Mouse (Mus musculus) CH12F3 (cell line): ENCODE data around the gene Vamp8.

Source experiments
- in situ Hi-C: fragments of 300-500 bp; cut with MboI; formaldehyde crosslinking; loops from 2 replicates; pipeline ENCODE4 v1.14.3; 2020; ENCODE audit warnings: low sequenced_read_pairs

Vamp8 gene

DNA sequence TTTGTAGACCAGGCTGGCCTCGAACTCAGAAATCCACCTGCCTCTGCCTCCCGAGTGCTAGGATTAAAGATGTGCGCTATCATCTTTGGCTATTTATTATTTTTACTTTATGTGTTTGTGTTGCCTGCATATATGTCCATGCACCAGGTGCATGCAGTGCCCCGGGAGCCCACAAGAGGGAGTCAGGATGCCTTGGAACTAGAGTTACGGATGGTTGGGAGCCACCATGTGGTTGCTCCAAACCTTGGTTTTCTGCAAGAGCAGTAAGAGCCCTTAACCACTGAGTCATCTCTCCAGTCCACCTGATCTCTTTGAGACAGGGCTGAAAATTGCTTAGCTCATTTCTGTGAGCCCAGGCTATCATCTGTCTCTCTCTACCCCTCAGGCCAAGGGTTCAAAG, 16.6 kb upstream of the Vamp8 start:
- in situ Hi-C loops = no loop called here

- in situ Hi-C loops = no loop called here
These were observed 14.9 kb upstream of the Vamp8 start for GRCm38 (mm10) chr6:72405356-72405755.

DNA sequence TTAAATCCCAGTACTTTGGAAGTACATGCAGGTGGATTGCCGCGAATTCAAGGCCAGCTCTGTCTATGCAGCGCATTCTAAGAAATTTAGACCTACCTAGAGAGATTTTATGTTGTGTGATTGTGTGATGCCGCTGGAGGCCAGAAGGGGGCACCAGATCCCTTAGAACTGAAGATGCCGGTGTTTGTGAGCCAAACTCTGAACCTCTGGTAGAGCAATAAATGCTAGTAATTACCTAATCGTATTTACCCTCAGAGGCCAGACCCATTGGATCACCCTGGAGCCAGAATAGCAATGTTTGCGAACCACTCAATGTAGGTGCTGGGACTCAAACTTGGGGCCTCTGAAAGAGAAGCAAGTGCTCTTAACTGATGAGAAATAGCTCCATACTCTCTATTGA, 11.4 kb upstream of the Vamp8 start:
- in situ Hi-C loops = no loop called here

GRCm38 (mm10) chr6:72399967-72400366, 9.5 kb upstream of the Vamp8 start:
- in situ Hi-C loops = no loop called here

GRCm38 (mm10) chr6:72396837-72397251, 6.3 kb upstream of the Vamp8 start:
- in situ Hi-C loops = no loop called here

DNA sequence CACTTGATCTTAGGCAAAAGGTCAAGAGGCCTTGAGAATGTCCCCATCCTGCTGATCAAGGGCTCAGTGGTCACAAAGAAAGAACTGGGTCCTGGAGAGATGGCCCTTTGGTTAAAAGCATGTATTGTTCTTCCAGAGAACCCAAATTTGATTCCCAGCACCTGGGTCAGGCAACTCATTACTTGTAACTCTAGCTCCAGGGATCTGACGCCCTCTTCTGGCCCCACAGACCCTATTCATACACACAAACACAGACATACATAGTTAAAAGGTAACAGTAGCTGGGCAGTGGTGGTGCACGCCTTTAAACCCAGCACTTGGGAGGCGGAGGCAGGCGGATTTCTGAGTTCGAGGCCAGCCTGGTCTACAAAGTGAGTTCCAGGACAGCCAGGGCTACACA, 1.8 kb upstream of the Vamp8 start:
- in situ Hi-C loops = no loop called here

DNA sequence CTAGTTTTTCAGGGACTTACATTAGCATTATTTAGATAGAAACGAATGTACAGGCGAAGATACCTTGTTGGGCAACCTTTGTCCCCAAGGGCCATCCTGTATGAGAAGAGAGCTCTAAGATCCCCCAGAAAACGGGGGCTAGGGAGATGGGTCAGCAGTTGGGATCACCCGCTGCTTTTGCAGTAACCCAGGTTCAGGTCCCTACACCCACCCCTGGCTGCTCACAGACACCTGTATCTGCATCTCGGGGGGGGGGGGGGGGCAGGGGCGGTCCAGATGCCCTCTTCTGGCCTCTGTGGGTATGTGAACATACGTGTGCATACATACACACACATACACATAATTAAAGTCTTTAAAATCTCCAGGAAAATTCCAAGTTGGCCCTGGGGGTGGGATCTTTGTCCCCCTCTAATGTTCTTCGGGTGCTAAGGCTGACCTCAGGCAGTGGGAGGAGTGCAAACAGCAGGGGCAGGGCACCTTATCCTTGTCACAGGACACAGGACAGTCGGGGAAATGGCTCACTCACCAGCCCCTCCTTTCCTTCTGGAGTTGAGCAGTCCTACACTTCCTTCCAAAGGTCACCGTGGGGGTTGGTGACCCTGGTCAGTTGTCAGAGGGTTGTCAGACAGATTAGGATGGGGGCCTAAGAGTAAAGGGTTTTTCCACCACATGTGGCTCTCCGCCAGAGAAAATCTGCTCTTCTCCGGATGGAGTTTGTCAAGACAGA, 455 bp upstream of the Vamp8 start:
- in situ Hi-C loops = no loop called here

- in situ Hi-C loops = no loop called here
These were observed 997 bp downstream of the Vamp8 start for GRCm38 (mm10) chr6:72389471-72389940.

DNA sequence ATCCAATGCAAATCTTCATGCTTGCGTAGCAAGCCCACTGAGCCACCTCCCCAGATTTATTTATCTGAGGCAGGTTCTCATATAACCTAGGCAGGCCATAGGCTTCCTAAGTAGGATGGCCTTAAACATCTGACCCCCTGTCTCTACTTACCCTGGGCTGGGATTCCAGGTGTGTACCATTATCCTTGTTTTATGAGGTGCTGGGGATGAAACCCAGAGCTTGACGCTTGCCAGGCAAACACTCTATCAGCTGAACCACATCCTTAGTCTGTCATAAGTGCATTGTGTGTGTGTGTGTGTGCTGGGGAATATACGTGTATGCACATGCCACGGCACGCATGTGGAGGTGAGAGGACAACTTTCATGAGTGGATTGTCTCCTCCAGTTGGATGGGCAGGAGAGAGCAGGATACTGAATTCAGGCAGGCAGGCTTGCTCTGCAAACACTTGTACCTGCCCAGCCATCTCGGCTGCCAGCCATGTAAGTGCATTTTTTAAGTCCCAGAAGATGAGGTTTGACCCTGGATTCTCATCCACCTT, 1.6 kb downstream of the Vamp8 start:
- in situ Hi-C loops = no loop called here

DNA sequence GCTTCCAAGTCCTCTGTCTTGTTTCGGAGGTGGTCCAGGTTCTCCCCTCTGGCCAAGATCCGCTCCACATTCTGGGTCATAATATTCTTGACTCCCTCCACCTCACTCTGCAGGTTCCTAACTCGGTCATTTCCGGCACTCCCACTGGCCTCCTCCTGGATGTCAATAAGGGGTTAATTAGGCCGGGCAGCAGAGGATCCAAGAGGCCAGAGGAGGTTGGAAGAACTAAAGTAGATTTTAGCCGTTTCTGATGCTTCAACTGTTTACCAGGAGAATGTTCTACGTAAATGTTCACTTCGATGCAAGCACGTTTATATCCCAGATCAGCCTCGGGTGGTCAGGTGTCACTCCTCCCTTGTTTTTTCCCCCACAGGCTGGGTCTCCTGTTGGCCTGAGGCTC, 2.2 kb downstream of the Vamp8 start:
- in situ Hi-C loops = no loop called here

DNA sequence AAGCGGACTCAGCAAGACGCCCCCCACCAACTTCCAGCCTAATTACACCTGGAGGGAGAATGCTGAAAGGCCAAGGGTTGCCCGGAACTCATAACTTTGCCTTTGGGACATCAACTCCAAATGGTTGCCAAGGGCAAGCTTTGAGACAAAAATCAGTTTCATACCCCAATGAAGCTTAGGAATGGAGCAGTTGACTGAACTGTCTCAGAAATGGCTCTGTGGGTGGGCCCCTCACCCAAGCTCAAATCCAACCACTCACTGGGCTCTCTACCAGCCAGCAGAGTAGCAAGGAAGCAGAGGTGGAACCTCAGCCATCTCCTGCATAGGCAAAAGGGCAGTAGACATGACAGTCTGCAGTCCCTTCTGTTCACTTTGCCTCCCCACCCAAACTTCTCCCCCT, 2.7 kb downstream of the Vamp8 start:
- in situ Hi-C loops = no loop called here

- in situ Hi-C loops = no loop called here
These were observed 3.9 kb downstream of the Vamp8 start for GRCm38 (mm10) chr6:72386561-72386960.

DNA sequence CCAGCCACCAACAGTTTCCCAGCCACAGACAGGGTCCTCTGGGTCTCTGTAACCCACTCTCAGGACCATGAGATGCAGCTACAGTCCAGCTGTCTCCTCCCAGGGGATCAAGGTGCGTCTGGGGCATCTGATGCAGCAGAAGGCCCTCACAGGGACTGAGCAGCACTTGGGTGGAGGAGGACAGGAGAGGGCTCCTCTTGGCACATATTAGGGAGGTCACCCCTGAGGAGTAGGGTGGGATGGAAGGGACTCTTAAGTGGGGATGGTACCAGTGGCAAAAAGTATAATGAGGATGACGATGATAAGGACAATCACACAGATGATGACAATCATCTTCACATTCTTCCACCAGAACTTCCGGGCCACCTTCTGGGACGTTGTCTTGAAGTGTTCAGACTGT, 5.2 kb downstream of the Vamp8 start:
- in situ Hi-C loops = no loop called here

DNA sequence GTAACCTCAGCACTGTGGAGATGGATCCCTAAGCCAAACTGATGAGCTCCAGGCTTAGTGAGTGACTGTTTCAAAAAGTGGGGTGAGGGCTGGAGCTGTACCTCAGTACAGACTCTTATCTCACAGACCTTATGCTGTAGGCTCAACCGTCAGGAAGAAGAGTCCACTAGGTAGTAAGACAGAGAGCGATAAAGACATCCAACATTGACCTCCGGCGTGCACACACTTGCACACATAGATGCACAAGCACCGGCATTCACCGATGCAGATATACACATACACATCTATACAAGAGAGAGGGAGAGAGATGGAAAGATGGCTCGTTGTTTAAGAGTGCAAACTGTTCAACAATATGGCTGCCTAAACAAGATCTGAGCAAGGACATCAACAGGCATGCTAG, 6.6 kb downstream of the Vamp8 start:
- in situ Hi-C loops = no loop called here

DNA sequence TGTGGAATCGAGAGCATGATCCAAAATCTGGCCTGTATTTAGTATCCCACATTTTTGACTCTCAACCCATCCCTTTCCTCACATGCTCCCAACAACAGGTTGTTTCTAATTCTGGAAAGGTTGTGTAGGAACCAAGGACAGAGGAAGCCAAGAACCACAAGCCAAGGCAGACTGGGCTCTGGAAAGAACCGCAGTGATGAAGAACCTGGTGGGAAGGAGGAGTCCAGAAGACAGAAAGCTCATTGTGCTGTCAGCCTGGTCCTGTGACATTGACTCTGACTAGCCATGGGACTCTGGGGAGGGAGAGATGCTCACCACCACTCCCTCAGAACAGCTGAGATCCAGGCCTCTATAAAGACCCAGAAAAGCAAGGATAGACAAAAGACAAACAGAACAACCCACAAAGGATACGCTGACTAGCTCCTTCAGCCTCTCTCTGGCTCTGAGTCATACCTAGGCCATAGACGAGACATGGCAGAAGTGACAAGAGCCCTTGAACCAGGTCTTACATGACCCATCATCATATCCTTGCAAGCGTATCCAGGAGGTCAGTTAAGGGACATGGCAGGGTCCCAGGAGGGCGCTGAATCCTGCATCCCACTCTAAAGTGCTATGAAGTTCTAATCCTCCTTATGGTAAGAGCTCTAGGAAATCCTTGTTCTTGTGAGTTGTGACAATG, 7.2 kb downstream of the Vamp8 start:
- in situ Hi-C loops = no loop called here

DNA sequence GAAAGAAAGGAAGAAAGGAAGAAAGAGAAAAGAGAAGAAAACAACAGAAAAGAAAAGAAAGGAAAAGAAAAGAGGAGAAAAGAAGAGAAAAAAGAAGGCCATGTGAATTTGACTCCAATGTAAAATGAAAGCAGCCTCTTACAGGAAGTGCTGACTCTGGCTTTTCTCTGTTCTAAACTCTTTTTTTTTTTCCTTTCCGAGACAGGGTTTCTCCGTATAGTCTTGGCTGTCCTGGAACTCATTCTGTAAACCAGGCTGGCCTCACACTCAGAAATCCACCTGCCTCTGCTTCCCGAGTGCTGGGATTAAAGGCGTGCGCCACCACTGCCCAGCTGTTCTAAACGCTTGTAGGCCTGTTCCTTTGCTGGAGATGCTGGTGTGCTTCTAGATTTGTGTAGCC, 8.0 kb downstream of the Vamp8 start:
- in situ Hi-C loops = no loop called here

DNA sequence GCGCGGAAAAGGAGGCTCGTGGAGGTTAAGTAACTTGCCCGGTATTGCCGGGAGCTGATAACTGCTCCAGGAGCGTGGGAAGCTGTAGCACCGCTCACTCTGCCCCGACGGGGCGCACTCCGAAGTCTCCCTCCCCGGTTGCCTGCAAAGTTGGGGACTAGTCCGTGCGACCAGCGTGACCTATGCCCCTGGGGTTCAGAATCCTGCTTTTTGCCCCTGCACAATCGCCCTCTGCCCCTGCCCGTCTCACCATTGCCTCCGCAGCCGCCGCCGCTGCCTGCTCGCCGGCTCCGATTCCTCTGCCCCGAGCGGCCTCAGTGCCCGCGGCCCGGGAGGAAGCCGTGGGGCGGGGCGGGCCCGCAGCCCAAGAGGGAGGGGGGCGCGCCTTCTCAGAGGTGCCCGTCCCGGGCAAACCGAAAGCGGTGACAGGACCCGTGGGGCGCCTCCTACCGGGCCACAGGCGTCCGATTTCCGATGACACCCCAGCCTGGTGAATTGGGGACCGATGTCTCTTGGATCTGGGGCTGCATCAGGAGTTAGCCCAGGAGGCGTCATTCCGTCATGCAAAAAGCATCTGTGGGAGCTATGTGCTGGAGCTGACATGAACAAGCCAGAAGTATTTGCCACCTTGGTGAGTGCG, 10.3 kb downstream of the Vamp8 start, which contains the start of gene Vamp5:
TSS of gene Vamp5 (minus strand) at position 338 of the 640 bp plus-strand sequence.
- in situ Hi-C loops = no loop called here

DNA sequence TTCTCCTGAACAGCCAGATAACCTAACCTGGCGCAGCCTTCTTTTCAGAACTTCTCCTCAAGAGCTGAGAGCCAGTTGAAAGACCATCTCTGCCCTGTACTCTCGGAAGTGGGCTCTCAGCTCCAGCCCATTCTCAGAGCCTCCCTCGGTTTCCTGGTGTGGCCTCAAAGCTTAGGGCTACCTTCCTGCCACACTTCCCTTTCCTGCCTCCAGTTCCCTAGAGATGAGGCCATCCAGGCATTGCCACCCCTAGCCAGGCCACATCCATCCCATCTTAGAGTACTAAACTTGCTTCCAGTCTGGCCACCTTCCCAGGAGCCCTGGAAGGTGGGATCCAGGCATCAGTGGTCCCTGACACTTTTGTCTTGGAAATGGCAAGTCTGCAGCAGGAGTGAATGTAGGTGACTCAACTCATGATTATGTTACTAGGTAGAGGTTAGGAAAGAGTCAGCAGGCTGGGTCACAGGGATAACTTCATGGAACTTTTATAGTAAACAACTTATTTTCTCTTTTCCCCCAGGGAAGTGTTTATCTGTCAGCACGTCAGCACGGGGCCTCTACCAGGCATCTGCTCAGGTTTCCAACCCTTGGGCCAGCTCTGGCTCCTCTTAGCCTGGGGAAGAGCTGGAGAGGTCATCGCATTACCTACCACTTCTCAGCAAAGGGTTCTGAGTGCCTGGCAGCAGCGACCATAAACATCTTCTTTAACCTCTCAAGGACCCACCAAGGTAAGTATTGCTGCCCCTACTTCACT, 10.9 kb downstream of the Vamp8 start:
- in situ Hi-C loops = no loop called here

DNA sequence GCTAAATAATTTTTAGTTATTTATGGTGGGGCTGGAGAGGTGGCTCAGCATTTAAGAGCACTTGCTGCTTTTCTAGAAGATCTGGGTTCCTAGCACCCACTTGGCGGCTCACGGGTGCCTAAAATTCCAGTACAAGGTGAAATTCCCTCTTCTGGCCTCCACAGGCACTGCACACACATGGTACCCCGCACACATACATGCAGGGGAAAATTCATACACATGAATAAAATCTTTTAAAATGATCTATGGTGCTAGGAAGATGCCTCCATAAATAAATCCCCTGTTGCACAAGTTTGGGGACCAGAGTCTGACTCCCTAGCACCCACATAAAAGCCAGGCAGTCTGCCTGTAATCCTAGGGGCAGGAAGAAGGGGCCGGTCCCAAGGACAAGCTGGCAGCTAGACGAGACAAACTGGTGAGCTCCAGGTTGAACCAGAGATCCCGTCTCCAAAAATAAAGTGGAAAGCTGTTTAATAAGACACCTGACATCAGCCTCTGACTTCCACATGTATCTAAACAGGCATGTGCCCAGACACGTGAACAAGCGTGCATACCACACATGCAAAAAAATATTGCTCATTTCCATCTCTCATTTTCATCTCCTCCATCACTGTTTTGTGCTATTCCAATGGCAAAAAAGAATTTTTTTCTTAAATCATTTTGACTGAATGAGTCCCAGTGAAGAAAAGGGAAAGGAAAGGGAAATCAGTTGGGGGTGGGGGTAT, 11.8 kb downstream of the Vamp8 start:
- in situ Hi-C loops = no loop called here

GRCm38 (mm10) chr6:72374820-72375563, 15.5 kb downstream of the Vamp8 start:
- in situ Hi-C loops = no loop called here
